In the genomic region with DNA sequence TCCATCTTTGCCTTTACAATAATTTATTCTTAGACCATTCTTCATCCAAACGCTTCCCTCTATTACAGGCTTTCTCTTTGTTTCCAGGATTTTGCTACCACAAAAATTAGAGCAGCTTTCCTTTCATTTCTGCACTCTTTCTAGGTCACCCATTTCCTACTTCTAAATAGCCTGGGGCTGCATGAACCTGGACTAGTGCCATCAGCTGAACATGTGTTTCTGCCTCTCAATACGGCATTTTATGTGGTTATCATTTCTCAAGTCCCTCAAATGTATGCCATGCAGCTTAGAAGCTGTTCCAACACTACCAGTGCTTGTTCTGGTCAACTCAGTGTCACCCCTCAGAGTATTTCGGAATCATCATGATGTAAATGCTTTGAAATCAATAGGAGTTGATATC, we compare ENCODE assay signal across 22 mouse cellular contexts.
DNase-seq lines count a peak whose midpoint lies in the region; ATAC-seq and TF ChIP-seq lines count a peak whose summit lies in the region.
"Had no signal": no experiment of that assay in that cellular context is flagged by ENCODE, and none has a peak within 500 bp of the region (broad histone marks: within the 10 kb centered on the region; RNA-seq: fewer than 3 reads in every experiment).

No protein-coding gene starts in this region.

- H3K4me2 ChIP-seq in forebrain, postnatal 0 days (ENCODE audit: low read depth): no peak overlapping the region
- no peak overlapping the region for H3K4me2 ChIP-seq in forebrain, embryonic 16.5 days (ENCODE audit: low read length)
- H3K4me2 ChIP-seq: embryonic facial prominence, embryonic 15.5 days; heart, embryonic 12.5 days; liver, embryonic 13.5 days; lung, embryonic 15.5 days; midbrain, embryonic 11.5 days had no signal

- no peak overlapping the region for H3K4me3 ChIP-seq in forebrain, postnatal 0 days (ENCODE audit: low read depth, low read length)
- H3K4me3 ChIP-seq in forebrain, embryonic 16.5 days (replicated peaks; ENCODE audit: low read length): no peak overlapping the region
- no peak overlapping the region for H3K4me3 ChIP-seq in heart, adult 2 months
- no peak overlapping the region for H3K4me3 ChIP-seq in kidney, adult 2 months (ENCODE audit: insufficient read depth, low read depth, low read length)
- H3K4me3 ChIP-seq: embryonic facial prominence, embryonic 15.5 days; forebrain, embryonic 10.5 days; heart, embryonic 12.5 days; layer of hippocampus, adult 2 months; liver, embryonic 13.5 days; lung, embryonic 15.5 days had no signal

- TF ChIP-seq POLR2A in heart, adult 2 months (IDR thresholded peaks at IDR 0.05; ENCODE audit: insufficient read depth, low read depth, low read length): no peak
- TF ChIP-seq POLR2A in kidney, adult 2 months (IDR thresholded peaks at IDR 0.05; ENCODE audit: low read depth, low read length): no peak

- H3K79me2 ChIP-seq in heart, adult 2 months (replicated peaks; ENCODE audit: control insufficient read depth, insufficient read depth, low read length): no peaks in the 10 kb centered on the region

- no peak overlapping the region for H3K9ac ChIP-seq in forebrain, postnatal 0 days
- no peak overlapping the region for H3K9ac ChIP-seq in forebrain, embryonic 16.5 days (replicated peaks; ENCODE audit: low read depth, low read length)
- H3K9ac ChIP-seq in heart, adult 2 months (ENCODE audit: low read depth, low read length): no peak overlapping the region
- H3K9ac ChIP-seq: embryonic facial prominence, embryonic 15.5 days; heart, embryonic 12.5 days; liver, embryonic 13.5 days; lung, embryonic 15.5 days had no signal

- no peak overlapping the region for H3K27ac ChIP-seq in forebrain, postnatal 0 days (ENCODE audit: low read depth, low read length)
- no peak overlapping the region for H3K27ac ChIP-seq in forebrain, embryonic 16.5 days (ENCODE audit: low read length)
- no peak overlapping the region for H3K27ac ChIP-seq in heart, adult 2 months
- no peak overlapping the region for H3K27ac ChIP-seq in kidney, adult 2 months (ENCODE audit: insufficient read depth, low read depth, low read length)
- H3K27ac ChIP-seq: embryonic facial prominence, embryonic 15.5 days; forebrain, embryonic 10.5 days; layer of hippocampus, adult 2 months; liver, embryonic 13.5 days; lung, embryonic 15.5 days; macrophage; stomach, postnatal 0 days had no signal

- peak; percentile 3 for DNase-seq in forebrain, postnatal 0 days
- peak; percentile 20 for DNase-seq in right cerebral cortex, adult 18-20 months
- DNase-seq in right cerebral cortex, postnatal 10 days (ENCODE audit: low spot score in 2 of 2): no peak
- DNase-seq in cerebellum, postnatal 14 days: peak; percentile 54 to 63
- DNase-seq in adipocyte (ENCODE audit: low spot score): no peak
- DNase-seq in heart, adult 2 months: no peak
- DNase-seq in kidney, adult 2 months: no peak
- DNase-seq: adrenal gland, postnatal 10 days; embryo, embryonic 11 days; gastrocnemius, postnatal 36 days; liver, embryonic 13.5 days; right cerebral cortex, postnatal 25 days had no signal

- no peaks in the 10 kb centered on the region for H3K27me3 ChIP-seq in forebrain, postnatal 0 days (ENCODE audit: insufficient read depth, low read length)
- H3K27me3 ChIP-seq in forebrain, embryonic 16.5 days (replicated peaks; ENCODE audit: control insufficient read depth, insufficient read depth, low read length): no peaks in the 10 kb centered on the region
- H3K27me3 ChIP-seq in heart, adult 2 months (ENCODE audit: control insufficient read depth, insufficient read depth, low read length): no peaks in the 10 kb centered on the region
- H3K27me3 ChIP-seq in kidney, adult 2 months (replicated peaks; ENCODE audit: control insufficient read depth, insufficient read depth, low read length): no peaks in the 10 kb centered on the region
- H3K27me3 ChIP-seq: CH12.LX; embryonic facial prominence, embryonic 15.5 days; heart, embryonic 12.5 days; liver, embryonic 13.5 days; lung, embryonic 15.5 days had no signal

- TF ChIP-seq CTCF in forebrain, postnatal 0 days (IDR thresholded peaks at IDR 0.05; ENCODE audit: low read depth): no peak
- TF ChIP-seq CTCF in heart, adult 2 months (IDR thresholded peaks at IDR 0.05): no peak
- TF ChIP-seq CTCF in kidney, adult 2 months (conservative IDR thresholded peaks at IDR 0.05; ENCODE audit: insufficient read depth, insufficient read length, low read depth, low read length): no peak

- H3K9me3 ChIP-seq in forebrain, postnatal 0 days (ENCODE audit: low read length): no peaks in the 10 kb centered on the region
- no peaks in the 10 kb centered on the region for H3K9me3 ChIP-seq in forebrain, embryonic 16.5 days (ENCODE audit: control insufficient read depth, low read length)
- H3K9me3 ChIP-seq: embryonic facial prominence, embryonic 15.5 days; forebrain, embryonic 10.5 days; heart, embryonic 12.5 days; liver, embryonic 13.5 days; lung, embryonic 15.5 days had no signal

- 38% methylated on average over 3 of the region's 3 CpGs for WGBS in forebrain, postnatal 0 days
- 44% methylated on average over 3 of the region's 3 CpGs for WGBS in forebrain, embryonic 16.5 days
- 48% methylated on average over 3 of the region's 3 CpGs for WGBS in heart, adult 2 months
- WGBS in kidney, adult 2 months: 61% methylated on average over 3 of the region's 3 CpGs

- TF ChIP-seq EP300 in heart, adult 2 months (IDR thresholded peaks at IDR 0.05; ENCODE audit: insufficient read depth, low read depth, low read length): no peak

- intact Hi-C loops in heart, adult 2 months (cut with DNase I): no loop called here

- no peaks in the 10 kb centered on the region for H3K36me3 ChIP-seq in forebrain, postnatal 0 days (ENCODE audit: insufficient read depth)
- H3K36me3 ChIP-seq in forebrain, embryonic 16.5 days (ENCODE audit: control insufficient read depth, insufficient read depth): no peaks in the 10 kb centered on the region
- H3K36me3 ChIP-seq in heart, adult 2 months (ENCODE audit: control insufficient read depth, insufficient read depth, low read length): no peaks in the 10 kb centered on the region
- H3K36me3 ChIP-seq in kidney, adult 2 months (ENCODE audit: control insufficient read depth, insufficient read depth, low read length): no peaks in the 10 kb centered on the region
- H3K36me3 ChIP-seq: embryonic facial prominence, embryonic 15.5 days; forebrain, embryonic 10.5 days; heart, embryonic 12.5 days; liver, embryonic 13.5 days; lung, embryonic 15.5 days had no signal

- ATAC-seq in forebrain, postnatal 0 days: no peak
- no peak for ATAC-seq in forebrain, embryonic 16.5 days

- H3K4me1 ChIP-seq in forebrain, postnatal 0 days (ENCODE audit: insufficient read depth): no peaks in the 10 kb centered on the region
- H3K4me1 ChIP-seq in forebrain, embryonic 16.5 days (replicated peaks; ENCODE audit: control insufficient read depth, insufficient read depth, low read length): 0 out of 2 replicates have a peak, but pooled peaks cover 3% of the 10 kb centered on the region
- H3K4me1 ChIP-seq in heart, adult 2 months (ENCODE audit: control insufficient read depth, insufficient read depth, low read length): no peaks in the 10 kb centered on the region
- H3K4me1 ChIP-seq in kidney, adult 2 months (ENCODE audit: control insufficient read depth, insufficient read depth, low read length): no peaks in the 10 kb centered on the region
- H3K4me1 ChIP-seq: embryonic facial prominence, embryonic 15.5 days; forebrain, embryonic 10.5 days; heart, embryonic 12.5 days; liver, embryonic 13.5 days; lung, embryonic 15.5 days had no signal

Comparison
In these comparisons a context has a peak if more than half of its experiments do, and no peak if none do; other contexts are left out.
1. DNase-seq: peak in forebrain, postnatal 0 days (single experiment), right cerebral cortex, adult 18-20 months (single experiment) and cerebellum, postnatal 14 days (2 of 2); none in right cerebral cortex, postnatal 10 days (0 of 2), adipocyte (single experiment), heart, adult 2 months (0 of 2) and kidney, adult 2 months (single experiment).